Mouse (Mus musculus) v-Abl transformed pro-B cells (cell line): ENCODE measurements around the gene Aida.
"Not testable (repeated sequence)": the region's sequence is repeated elsewhere in the genome, so short reads cannot be mapped to it uniquely, and the experiment has no call there.

Experiments used
- in situ Hi-C, 2 experiments: fragments of 400-800 bp; cut with MboI; formaldehyde crosslinking; loops; one replicate each; pipeline ENCODE4 v1.15.1; 2025; ENCODE audit not compliant: unreplicated experiment in 2 of 2

Aida gene

GRCm38 (mm10) chr1:183309601-183310000, 13.2 kb downstream of the Aida start:
- in situ Hi-C loops = loop anchor here in 1 of 2 experiments (25.0 kb wide), 1 partner anchor 1903 kb away; the partner anchor contains the start of gene Rab3gap2

- in situ Hi-C loops = loop anchor here in 1 of 2 experiments (25.0 kb wide), 1 partner anchor 1900 kb away; the partner anchor contains the start of gene Rab3gap2
Observed at GRCm38 (mm10) chr1:183312076-183312475, 15.7 kb downstream of the Aida start.

GRCm38 (mm10) chr1:183315783-183316182, 19.4 kb downstream of the Aida start:
- in situ Hi-C loops = loop anchor here in 1 of 2 experiments (25.0 kb wide), 1 partner anchor 1897 kb away; the partner anchor contains the start of gene Rab3gap2

- in situ Hi-C loops = loop anchor here in 1 of 2 experiments (25.0 kb wide), 1 partner anchor 1892 kb away; the partner anchor contains the start of gene Rab3gap2
Observed at GRCm38 (mm10) chr1:183320708-183321107, 24.3 kb downstream of the Aida start.

GRCm38 (mm10) chr1:183322496-183322895, 26.1 kb downstream of the Aida start:
- in situ Hi-C loops = loop anchor here in 1 of 2 experiments (25.0 kb wide), 1 partner anchor 1890 kb away; the partner anchor contains the start of gene Rab3gap2

- in situ Hi-C loops = loop anchor here in 1 of 2 experiments (25.0 kb wide), 1 partner anchor 1888 kb away; the partner anchor contains the start of gene Rab3gap2
Observed at GRCm38 (mm10) chr1:183323923-183324322, 27.5 kb downstream of the Aida start.

GRCm38 (mm10) chr1:183324433-183324832, 28.0 kb downstream of the Aida start:
- in situ Hi-C loops = loop anchor here in 1 of 2 experiments (25.0 kb wide), 1 partner anchor 1888 kb away; the partner anchor contains the start of gene Rab3gap2

GRCm38 (mm10) chr1:183327171-183327570, 30.8 kb downstream of the Aida start:
- in situ Hi-C loops = no loop called here

- in situ Hi-C loops = not testable (repeated sequence)
Observed at GRCm38 (mm10) chr1:183342902-183343301, 46.5 kb downstream of the Aida start.

GRCm38 (mm10) chr1:183344886-183345816, 48.8 kb downstream of the Aida start:
- in situ Hi-C loops = loop anchor here in 1 of 2 experiments (5.0 kb wide), 1 partner anchor 1857 kb away; the partner anchor contains the start of gene Rab3gap2

GRCm38 (mm10) chr1:183345817-183346195, 49.4 kb downstream of the Aida start:
- in situ Hi-C loops = loop anchor here in 1 of 2 experiments (5.0 kb wide), 1 partner anchor 1856 kb away; the partner anchor contains the start of gene Rab3gap2

GRCm38 (mm10) chr1:183349840-183350239, 53.5 kb downstream of the Aida start:
- in situ Hi-C loops = loop anchor here in 1 of 2 experiments (5.0 kb wide), 1 partner anchor 1852 kb away; the partner anchor contains the start of gene Rab3gap2

- in situ Hi-C loops = no loop called here
Observed at GRCm38 (mm10) chr1:183358901-183359300, 62.5 kb downstream of the Aida start.

GRCm38 (mm10) chr1:183362301-183362700, 65.9 kb downstream of the Aida start:
- in situ Hi-C loops = no loop called here

GRCm38 (mm10) chr1:183362729-183363576, 66.6 kb downstream of the Aida start:
- in situ Hi-C loops = no loop called here

GRCm38 (mm10) chr1:183363577-183363867, 67.1 kb downstream of the Aida start:
- in situ Hi-C loops = no loop called here

GRCm38 (mm10) chr1:183366361-183366760, 70.0 kb downstream of the Aida start:
- in situ Hi-C loops = no loop called here

GRCm38 (mm10) chr1:183368601-183369400, 72.4 kb downstream of the Aida start:
- in situ Hi-C loops = no loop called here

- in situ Hi-C loops = no loop called here
Observed at GRCm38 (mm10) chr1:183369427-183370014, 73.1 kb downstream of the Aida start, which contains the start of gene Mia3. TSS of gene Mia3 (minus strand) at chr1:183369553.
